Mouse (Mus musculus) ZHBTc4 (cell line): ENCODE results near the gene Reep1.

ENCODE experiments used
- DNase-seq: peaks from one replicate; pipeline ENCODE4 v3.0.0-alpha.2; 2011; ENCODE audit warnings: low read depth, low spot score

Gene Reep1

GRCm38 (mm10) chr6:71737202-71737601, 29.8 kb downstream of the Reep1 start:
- no peak for DNase-seq

- DNase-seq: no peak
These were observed 31.2 kb downstream of the Reep1 start for GRCm38 (mm10) chr6:71738611-71739010.

GRCm38 (mm10) chr6:71740921-71741320, 33.6 kb downstream of the Reep1 start:
- DNase-seq: peak; percentile 23

DNA sequence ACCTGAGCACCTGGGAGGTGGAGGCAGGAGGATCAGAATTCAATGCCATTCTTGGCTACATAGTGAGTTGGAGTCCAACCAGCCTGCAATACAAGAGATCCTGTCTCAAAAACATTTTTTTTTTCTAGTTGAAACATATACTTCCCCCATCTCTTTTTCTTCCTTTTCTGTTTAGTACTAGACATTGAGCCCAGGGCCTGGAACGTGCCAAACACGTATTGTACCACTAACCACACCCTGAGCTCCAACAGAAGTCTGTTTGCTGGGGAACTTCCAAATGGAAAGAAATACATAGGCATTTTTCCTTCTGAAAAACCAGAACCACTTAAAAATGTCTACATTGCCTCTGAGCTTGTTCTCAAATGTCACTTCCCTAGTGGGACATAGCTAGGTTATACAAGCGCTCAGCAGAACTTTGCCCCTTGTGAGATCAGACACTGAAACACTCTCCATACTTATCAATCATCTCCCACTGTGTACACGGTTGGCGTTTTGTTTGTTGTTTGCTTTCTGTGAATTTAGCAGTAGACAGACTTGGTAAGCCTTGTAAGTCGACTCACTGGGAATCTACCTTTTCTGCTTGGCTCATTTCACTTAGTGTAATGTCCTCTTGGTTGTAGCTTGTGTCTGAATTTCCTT, 34.8 kb downstream of the Reep1 start:
- no peak for DNase-seq

GRCm38 (mm10) chr6:71744934-71745333, 37.6 kb downstream of the Reep1 start:
- DNase-seq: no peak

DNA sequence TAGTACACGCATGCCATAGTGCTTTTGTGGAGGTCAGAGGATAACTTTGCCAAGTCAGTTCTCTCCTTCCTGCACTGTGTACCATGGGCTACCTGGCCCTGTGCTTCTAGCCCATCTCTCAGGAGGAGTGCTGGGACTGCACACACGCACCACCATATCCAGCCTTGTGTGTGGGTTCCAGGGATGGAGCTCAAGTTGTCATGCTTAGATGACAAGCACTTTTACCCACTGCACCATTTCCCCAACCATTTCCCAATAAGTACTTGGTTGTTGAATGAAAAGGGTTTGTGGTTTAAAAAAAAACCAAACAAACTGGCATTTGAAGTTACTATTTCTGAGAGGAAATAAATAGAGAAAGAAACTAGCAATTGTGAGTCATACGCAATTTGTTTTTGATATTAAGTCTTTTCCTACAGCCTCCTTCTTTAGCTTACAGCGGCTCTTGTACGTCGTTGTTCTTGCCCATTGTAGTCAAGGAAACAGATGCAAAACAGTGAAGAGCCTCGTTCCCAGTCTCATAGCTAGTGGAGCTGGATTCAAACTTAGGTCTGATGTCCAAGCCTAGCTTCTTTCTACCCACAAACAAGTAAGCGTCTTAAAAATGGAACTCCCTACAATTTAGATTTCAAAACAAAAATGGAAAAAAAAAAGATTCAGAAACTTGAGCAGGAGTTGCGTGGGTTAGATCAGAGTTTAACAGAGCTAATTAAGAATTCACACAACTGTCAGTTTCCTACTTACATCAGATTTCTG, 38.3 kb downstream of the Reep1 start:
- no peak for DNase-seq

DNA sequence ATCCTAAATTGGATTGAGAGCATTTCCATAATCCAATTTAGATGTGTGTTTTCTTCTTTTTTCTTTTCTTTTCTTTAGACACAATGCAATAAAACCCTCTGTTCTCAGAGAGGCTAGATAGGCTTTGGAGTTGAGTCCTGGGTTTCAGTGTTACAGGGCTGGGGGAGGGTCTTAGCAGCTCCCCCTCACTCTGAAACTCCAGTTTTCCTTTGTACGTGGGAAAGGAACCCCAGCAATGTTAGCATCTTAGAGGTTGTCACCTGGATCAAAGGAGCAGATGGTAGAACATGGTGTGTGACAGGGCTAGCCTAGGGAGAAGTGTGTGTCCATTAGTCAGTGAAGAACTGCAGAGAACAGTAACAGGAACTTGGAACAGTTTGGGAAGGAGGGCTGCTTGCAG, 38.9 kb downstream of the Reep1 start:
- DNase-seq: no peak

DNA sequence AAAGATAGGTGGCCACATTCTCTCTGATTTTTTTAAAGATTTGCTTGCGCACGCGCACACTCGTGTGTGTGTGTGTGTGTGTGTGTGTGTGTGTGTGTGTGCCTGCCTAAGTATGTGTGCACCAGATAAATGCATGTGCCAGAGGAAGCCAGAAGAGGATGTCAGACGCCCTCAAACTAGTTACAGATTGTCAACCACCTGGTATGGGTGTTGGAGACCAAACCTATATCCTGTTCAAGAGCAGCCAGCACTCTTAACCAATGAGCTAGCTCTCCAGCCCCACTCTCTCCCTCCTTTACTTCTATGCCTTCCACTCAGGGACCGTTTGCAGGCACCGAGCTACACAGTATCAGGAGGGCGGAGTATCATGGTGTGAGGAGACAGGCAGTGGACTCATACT, 39.5 kb downstream of the Reep1 start:
- no peak for DNase-seq

- no peak for DNase-seq
These were observed 44.2 kb downstream of the Reep1 start for GRCm38 (mm10) chr6:71751602-71752001.

- DNase-seq: peak; percentile 30
These were observed 45.6 kb downstream of the Reep1 start for GRCm38 (mm10) chr6:71752791-71753464.

- DNase-seq: peak; percentile 29
These were observed 49.9 kb downstream of the Reep1 start for GRCm38 (mm10) chr6:71757039-71757894.

DNA sequence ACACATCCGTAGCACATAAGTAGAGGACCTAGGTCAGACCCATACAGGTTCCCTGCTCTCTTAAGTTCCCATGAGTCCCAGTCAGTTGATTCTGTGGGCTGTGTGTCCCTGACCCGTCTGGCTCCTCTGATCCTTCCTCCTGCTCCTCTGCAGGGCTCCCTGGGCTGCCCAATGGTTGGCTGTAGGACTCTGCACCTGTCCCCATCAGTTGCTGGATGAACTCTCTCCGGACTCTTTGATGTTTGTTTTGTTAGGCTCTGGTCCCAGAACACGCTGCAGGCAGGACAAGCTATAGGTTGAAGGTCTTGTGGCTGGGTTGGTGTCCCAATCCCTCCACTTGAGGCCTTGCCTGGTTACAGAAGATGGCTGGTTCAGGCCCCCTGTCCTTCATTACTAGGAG, 51.4 kb downstream of the Reep1 start:
- DNase-seq: no peak

- peak; percentile 12 for DNase-seq
These were observed 52.7 kb downstream of the Reep1 start for GRCm38 (mm10) chr6:71760073-71760472.

GRCm38 (mm10) chr6:71767761-71768160, 60.4 kb downstream of the Reep1 start:
- DNase-seq: no peak

DNA sequence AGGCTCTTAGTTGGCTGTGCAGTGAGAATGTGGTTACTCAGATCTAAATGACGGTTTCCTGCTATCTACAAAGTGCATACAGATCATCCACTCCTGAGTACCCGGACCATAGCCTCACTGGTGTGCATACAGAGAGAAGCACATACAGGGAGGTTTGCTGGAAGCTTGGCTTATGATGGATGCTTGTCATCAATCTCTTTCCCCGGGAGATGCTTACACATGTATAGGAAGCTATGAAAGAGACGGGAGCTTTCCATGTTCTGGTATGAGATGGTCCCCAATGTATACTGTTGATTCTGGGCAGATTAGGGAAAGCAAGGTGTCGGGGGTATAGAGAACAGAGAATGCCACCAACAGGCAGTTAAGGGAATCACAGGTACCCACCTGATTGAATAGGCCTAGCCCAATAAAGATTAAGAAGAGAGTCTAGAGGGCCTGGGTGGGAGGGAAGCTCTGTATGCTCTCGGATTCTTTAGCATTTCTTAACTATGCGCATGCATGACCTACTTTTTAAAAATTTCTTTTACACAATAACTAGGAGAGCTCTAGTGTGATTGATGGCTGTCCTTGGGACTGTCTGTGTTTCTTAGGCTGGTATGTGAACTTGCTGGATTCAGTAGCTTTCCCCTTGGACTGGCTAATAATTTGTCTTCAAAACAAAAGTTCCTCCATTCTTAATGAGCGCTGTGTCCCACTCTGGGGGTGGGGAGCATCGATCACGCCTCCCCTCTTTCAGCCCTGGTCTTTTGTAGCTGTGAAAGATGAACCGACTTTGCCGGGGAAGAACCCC, 62.7 kb downstream of the Reep1 start:
- peak; percentile 64 for DNase-seq

DNA sequence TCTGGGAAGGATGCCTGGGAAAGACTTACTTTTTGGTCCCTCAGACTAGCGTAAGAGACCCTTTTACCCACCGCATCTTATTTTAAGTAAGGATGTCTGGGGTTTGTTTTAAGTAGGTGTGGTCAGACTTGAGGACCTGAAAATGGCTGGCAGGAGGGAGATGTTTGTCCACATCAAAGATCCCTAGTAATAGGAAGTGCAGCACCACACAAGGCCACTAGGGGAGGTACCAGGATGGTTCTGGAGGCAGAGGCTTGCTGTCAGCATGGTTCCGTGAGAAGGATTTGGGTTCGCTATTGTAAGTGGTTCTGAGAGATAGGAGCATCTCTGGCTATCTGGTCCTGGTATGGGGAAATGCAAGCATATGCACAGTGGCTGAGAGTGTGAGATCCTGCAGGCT, 63.5 kb downstream of the Reep1 start:
- DNase-seq: peak; percentile 65

DNA sequence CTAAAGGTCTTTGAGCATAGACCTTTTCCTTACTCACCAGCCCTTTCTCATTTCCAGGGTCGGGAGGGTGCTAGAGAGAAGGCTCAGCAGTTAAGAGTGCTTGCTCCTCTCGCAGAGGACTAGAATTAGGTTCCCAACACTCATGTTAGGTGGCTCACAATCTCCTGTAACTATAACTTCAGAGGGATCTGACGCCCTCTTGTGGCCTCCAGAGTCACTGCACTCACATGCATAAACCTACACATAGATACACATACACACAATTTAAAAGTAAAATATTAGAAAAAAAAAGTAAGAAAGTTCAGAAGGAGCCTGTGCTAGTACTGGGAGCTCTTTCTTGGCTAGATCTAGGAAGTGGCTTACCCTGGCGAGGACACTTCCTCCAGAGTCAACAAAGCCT, 63.9 kb downstream of the Reep1 start:
- peak; percentile 58 for DNase-seq

- DNase-seq: no peak
These were observed 64.8 kb downstream of the Reep1 start for GRCm38 (mm10) chr6:71772156-71772555.

DNA sequence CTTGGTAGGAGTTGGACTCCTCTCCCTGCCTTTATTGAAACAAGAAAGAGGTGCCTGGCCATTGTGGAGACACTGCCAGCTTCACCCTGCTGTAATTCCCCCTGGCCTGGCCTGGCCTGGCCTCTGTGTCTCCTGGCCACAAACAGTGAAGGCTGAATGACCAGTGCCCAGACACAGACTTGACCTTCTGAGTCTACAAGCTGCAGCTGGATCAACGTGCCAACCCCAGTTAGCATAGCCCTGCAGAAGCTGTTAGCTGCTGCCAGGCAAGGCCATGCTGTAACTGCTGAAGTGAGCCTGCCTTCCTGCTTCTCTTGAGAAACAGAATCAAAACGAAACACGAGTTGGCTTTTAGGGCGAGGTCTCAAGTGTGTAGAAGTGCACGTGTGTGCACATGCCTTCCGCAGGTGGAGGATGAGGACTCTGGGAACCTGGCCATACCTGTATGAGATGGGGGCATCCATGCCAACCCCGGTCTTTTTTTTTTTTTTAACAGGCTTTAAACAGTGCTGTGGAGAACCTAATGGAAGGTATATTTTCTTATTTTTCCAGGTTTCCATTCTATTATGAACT, 65.4 kb downstream of the Reep1 start:
- no peak for DNase-seq

- no peak for DNase-seq
These were observed 70.7 kb downstream of the Reep1 start for GRCm38 (mm10) chr6:71778016-71778415.

DNA sequence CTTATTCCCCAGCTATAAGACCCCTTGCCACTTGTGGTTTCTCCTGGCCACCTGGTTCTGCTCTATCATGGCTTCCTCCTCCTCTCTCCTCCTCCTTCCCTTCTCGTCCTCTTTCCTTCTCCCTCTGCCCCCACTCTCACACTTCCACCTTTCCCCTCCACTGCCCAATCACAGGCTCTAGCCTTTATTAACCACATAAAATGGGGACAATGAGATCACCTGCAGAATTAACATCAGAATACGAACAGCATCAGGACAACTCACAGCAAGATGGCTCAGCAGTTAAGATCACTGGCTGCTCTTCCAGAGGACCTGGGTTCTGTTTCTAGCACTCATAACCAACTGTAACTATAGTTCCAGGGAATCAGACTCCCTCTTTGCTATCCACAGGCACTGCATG, 72.5 kb downstream of the Reep1 start:
- peak; percentile 43 for DNase-seq
